Mouse (Mus musculus) hindbrain, postnatal 0 days (tissue): ENCODE data around the gene Atrnl1. TPM values are rescaled to one million over a fixed set of nuclear protein-coding genes. Genes with fewer than 3 reads are reported as not detected.

Source experiments
- ATAC-seq: fragments of 200-750 bp; cut with Nextera tagmentation; 2 replicates; pipeline ENCODE4 v1.8.0; 2017; ENCODE audit warnings: mild to moderate bottlenecking, moderate TSS enrichment, moderate library complexity
- DNase-seq: peaks from one replicate; pipeline ENCODE4 v3.0.0-alpha.2; 2015; ENCODE audit warnings: low spot score
- H3K27ac ChIP-seq: fragments of 300-500 bp; sonication (generic); 2 replicates; pipeline ENCODE4 v1.5.1; 2014; ENCODE audit warnings: mild to moderate bottlenecking
- H3K27me3 ChIP-seq: fragments of 300-500 bp; sonication (generic); 2 replicates; pipeline ENCODE4 v1.6.1; 2014; ENCODE audit warnings: low read length, mixed read lengths; ENCODE audit not compliant: insufficient read depth
- H3K36me3 ChIP-seq: fragments of 300-500 bp; sonication (generic); 2 replicates; pipeline ENCODE4 v1.6.1; 2014; ENCODE audit warnings: low read length, mixed read lengths; ENCODE audit not compliant: insufficient read depth
- H3K4me1 ChIP-seq: fragments of 300-500 bp; sonication (generic); 2 replicates; pipeline ENCODE4 v1.6.1; 2014; ENCODE audit warnings: antibody characterized with exemption, low read length, mixed read lengths; ENCODE audit not compliant: insufficient read depth
- H3K4me2 ChIP-seq: fragments of 300-500 bp; sonication (generic); 2 replicates; pipeline ENCODE4 v1.6.1; 2014; ENCODE audit warnings: low read depth, mild to moderate bottlenecking, low read length, moderate library complexity, mixed read lengths
- H3K4me3 ChIP-seq: fragments of 300-500 bp; sonication (generic); 2 replicates; pipeline ENCODE4 v1.5.1; 2014; ENCODE audit warnings: low read length
- H3K9ac ChIP-seq: fragments of 300-500 bp; sonication (generic); replicated peaks from 2 replicates; pipeline ENCODE4 v1.6.1; 2014; ENCODE audit warnings: mild to moderate bottlenecking, low read length, moderate library complexity, mixed read lengths
- H3K9me3 ChIP-seq: fragments of 300-500 bp; sonication (generic); 2 replicates; pipeline ENCODE4 v1.6.1; 2016; ENCODE audit warnings: low read length, mixed read lengths
- CTCF ChIP-seq: IDR thresholded peaks from 2 replicates; pipeline ENCODE4 v1.5.1; 2016; ENCODE audit warnings: antibody characterized with exemption, control low read depth, low read depth
- WGBS: fragments of 180-500 bp; shearing (Covaris S2); extraction: QIAGEN DNeasy Blood & Tissue Kit; methylation state at CpG from one replicate; pipeline ENCODE4 v1.1.7; 2014; 5-methylcytosine and 5-hydroxymethylcytosine counted together
- polyA plus RNA-seq: library from polyadenylated mRNA; unstranded; fragments of >200 nt; fragmentation: Nextera tagmentation; extraction: Ambion mirVana; gene quantifications from 2 replicates; pipeline ENCODE4 v1.2.1, GENCODE M21; 2015
- total RNA-seq: library from RNA; depleted of rRNA; stranded (reverse); fragments of >200 nt; gene quantifications from 2 replicates; pipeline ENCODE4 v1.2.3, GENCODE M21; 2014

The Atrnl1 gene
- total and polyA plus RNA-seq, 2 experiments from 2014 or later: 4.4 to 46.0 TPM

- TF ChIP-seq CTCF: no peak
- DNase-seq (no peak), ATAC-seq (no peak)
- no peak overlapping the region for H3K27ac ChIP-seq
- H3K9ac ChIP-seq: no peak overlapping the region
- 89% methylated on average over 2 of the region's 2 CpGs for WGBS
- H3K36me3 ChIP-seq: no peaks in the 10 kb centered on the region
- H3K9me3 ChIP-seq: no peaks in the 10 kb centered on the region
- H3K4me3 ChIP-seq: no peak overlapping the region
- no peak overlapping the region for H3K4me2 ChIP-seq
- no peaks in the 10 kb centered on the region for H3K4me1 ChIP-seq
- H3K27me3 ChIP-seq: no peaks in the 10 kb centered on the region
These were observed 337.7 kb downstream of the Atrnl1 start for GRCm38 (mm10) chr19:57948489-57948888.

DNA sequence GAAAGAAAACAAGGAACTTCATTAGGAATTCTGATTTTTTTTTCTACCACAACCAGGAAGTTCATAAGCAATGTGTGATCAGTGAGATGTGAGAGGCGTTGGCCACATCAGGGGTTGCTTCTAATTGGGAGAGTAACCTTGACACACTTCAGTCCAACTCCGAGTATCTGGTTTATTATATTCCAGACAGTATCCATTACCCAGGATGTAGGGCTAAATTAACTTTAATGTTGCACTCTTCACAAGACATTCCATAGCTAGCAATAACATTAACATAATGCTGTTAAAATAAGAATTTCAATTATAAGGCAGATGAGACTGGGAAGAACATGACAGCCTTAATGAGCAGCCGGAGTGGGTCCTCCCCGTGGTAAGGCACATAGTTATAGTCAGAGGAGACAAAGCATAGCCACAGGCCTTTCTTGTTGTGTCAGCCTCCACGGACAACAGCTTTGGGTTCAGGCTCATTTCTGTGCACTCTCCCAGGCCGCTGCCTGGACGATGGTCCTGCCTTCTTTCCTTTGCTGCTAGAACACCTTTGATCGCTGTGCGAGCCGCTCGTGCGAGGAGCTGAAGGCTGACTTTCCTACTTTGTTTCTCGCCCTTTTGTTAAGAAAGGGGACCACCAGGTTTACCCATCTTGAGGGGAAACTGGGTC, 338.6 kb downstream of the Atrnl1 start:
- no peak for DNase-seq
- Histone ChIP-seq H3K9me3 (no peaks in the 10 kb centered on the region), H3K4me1 (no peaks in the 10 kb centered on the region), H3K27ac (no peak overlapping the region), H3K4me3 (no peak overlapping the region), H3K4me2 (no peak overlapping the region), H3K27me3 (no peaks in the 10 kb centered on the region), H3K36me3 (no peaks in the 10 kb centered on the region), H3K9ac (no peak overlapping the region)
- no peak for ATAC-seq
- no peak for TF ChIP-seq CTCF
- WGBS: 64% methylated on average over 13 of the region's 13 CpGs

DNA sequence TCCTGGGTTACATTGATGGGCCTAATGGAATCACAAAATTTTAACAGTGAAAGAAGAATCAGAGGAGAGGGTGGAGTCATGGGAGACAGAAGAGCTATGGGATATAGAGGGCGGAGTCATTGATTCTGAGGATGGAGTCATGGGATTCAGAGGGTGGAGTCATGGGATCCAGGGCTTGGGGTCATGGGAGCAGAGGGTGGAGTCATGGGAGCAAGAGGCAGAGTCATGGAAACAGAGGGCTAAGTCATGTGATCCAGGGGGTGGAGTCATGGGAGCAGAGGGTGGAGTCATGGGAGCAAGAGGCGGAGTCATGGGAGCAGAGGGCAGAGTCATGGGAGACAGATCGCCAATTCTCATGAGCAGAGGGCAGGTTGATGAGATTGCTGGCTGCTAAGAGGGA, 343.3 kb downstream of the Atrnl1 start:
- Histone ChIP-seq H3K4me3 (no peak overlapping the region), H3K27ac (no peak overlapping the region), H3K9ac (no peak overlapping the region), H3K4me2 (no peak overlapping the region), H3K36me3 (no peaks in the 10 kb centered on the region), H3K4me1 (no peaks in the 10 kb centered on the region), H3K27me3 (no peaks in the 10 kb centered on the region), H3K9me3 (no peaks in the 10 kb centered on the region)
- 99% methylated on average over 3 of the region's 3 CpGs for WGBS
- DNase-seq (no peak), ATAC-seq (no peak)
- TF ChIP-seq CTCF: no peak

DNA sequence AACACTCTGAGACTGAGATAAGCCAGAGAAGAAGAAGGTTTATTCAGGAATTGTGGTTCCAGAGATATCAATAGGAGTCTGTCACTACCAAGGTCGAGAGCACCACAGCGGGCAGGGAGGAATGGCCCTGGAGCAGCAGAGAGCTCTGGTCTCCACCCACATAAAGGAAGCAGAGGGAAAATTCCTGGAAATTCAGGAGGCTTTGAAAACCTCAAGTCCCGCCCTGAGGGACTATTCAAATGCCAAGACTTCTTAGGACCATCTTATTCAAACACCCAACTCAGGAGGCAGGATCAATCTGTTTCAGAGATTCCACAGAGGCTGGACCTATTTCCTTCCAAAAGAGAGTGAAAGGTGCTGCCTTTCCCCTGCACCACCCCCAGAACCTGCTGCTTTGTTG, 345.6 kb downstream of the Atrnl1 start:
- Histone ChIP-seq H3K9ac (no peak overlapping the region), H3K4me2 (no peak overlapping the region), H3K27me3 (no peaks in the 10 kb centered on the region), H3K4me3 (no peak overlapping the region), H3K9me3 (no peaks in the 10 kb centered on the region), H3K4me1 (no peaks in the 10 kb centered on the region), H3K36me3 (no peaks in the 10 kb centered on the region), H3K27ac (no peak overlapping the region)
- no peak for ATAC-seq
- DNase-seq: no peak
- no peak for TF ChIP-seq CTCF
- WGBS: 88% methylated on average over 3 of the region's 3 CpGs

GRCm38 (mm10) chr19:57957363-57957762, 346.5 kb downstream of the Atrnl1 start:
- no peaks in the 10 kb centered on the region for H3K9me3 ChIP-seq
- no peak for TF ChIP-seq CTCF
- no peak overlapping the region for H3K27ac ChIP-seq
- no peak overlapping the region for H3K9ac ChIP-seq
- no peak overlapping the region for H3K4me3 ChIP-seq
- WGBS: 94% methylated on average over 3 of the region's 3 CpGs
- no peaks in the 10 kb centered on the region for H3K27me3 ChIP-seq
- no peaks in the 10 kb centered on the region for H3K4me1 ChIP-seq
- H3K4me2 ChIP-seq: no peak overlapping the region
- no peaks in the 10 kb centered on the region for H3K36me3 ChIP-seq
- no peak for ATAC-seq
- DNase-seq: no peak

- ATAC-seq: no peak
- Histone ChIP-seq H3K36me3 (no peaks in the 10 kb centered on the region), H3K4me2 (no peak overlapping the region), H3K27ac (no peak overlapping the region), H3K9me3 (no peaks in the 10 kb centered on the region), H3K4me3 (no peak overlapping the region), H3K9ac (no peak overlapping the region), H3K4me1 (no peaks in the 10 kb centered on the region), H3K27me3 (no peaks in the 10 kb centered on the region)
- no peak for TF ChIP-seq CTCF
- no peak for DNase-seq
These were observed 347.3 kb downstream of the Atrnl1 start for GRCm38 (mm10) chr19:57958154-57958553.

DNA sequence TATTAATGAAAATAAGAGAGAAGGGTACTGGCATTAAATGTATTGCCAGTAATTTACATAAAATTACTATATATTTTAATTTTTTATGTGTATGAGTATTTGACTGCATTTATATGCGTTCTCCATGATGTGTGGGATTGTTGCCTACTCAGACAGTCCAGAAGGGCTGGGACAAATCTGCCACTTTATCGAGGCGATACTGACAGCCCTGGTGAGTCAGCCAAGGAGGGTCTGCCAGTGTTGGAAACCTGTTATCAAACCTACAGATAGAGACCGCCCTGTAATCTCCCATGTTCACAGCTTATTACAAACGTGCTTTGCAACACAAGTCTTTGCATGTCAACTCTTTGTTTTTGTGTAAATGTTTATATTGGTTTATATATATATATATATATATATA, 347.9 kb downstream of the Atrnl1 start:
- Histone ChIP-seq H3K36me3 (no peaks in the 10 kb centered on the region), H3K27ac (no peak overlapping the region), H3K27me3 (no peaks in the 10 kb centered on the region), H3K9me3 (no peaks in the 10 kb centered on the region), H3K4me2 (no peak overlapping the region), H3K9ac (no peak overlapping the region), H3K4me1 (no peaks in the 10 kb centered on the region), H3K4me3 (no peak overlapping the region)
- 87% methylated on average over 5 of the region's 5 CpGs for WGBS
- no peak for ATAC-seq
- TF ChIP-seq CTCF: no peak
- no peak for DNase-seq
